Mouse (Mus musculus) urinary bladder, adult 18-20 months (tissue): Measurements from ENCODE around the gene Jak1.

Experiments used
- DNase-seq, 2 experiments: peaks; one replicate each; pipeline ENCODE4 v3.0.0; 2022; ENCODE audit warnings: low spot score in 2 of 2, mixed read lengths in 2 of 2

The Jak1 gene

GRCm38 (mm10) chr4:101239313-101240162 lies 25.5 kb downstream of the Jak1 start:
- DNase-seq = no peak

DNA sequence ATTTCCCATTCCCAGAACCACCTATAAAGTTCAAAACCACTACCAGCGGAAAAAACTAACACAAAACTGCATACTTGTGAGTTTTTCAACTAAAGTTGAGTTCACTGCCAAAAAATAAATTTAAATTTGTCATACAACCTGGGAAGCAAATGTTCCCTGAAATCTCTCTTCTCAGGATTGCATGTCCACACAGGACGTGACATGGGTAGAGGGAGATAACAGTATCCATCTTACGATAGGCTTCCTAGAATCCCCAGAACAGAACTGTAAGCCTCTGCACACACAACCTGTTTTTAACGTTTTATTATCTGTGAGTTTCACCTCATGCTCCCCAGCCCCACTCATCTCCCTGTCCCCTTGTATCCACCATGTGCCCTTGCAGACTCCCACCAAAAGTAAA lies 26.5 kb downstream of the Jak1 start:
- no peak for DNase-seq

DNA sequence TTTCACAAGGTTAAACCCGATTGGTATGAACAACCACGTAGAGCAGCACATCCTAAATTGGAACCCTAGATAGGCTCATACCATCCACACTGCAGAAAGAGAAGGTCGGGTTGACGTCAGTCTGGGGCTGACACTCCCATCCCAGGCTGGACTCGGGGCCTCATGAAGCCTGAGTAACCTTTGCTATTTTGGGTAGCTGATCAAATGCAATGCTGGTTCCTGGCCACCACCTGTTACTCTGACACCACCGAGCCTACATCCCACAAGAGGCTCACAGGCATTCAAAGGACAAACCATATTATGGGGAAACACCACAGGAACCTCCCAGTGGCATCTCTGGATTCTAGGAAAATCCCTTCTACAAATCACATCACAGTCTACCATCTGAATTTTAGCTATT lies 28.3 kb downstream of the Jak1 start:
- DNase-seq = no peak

DNA sequence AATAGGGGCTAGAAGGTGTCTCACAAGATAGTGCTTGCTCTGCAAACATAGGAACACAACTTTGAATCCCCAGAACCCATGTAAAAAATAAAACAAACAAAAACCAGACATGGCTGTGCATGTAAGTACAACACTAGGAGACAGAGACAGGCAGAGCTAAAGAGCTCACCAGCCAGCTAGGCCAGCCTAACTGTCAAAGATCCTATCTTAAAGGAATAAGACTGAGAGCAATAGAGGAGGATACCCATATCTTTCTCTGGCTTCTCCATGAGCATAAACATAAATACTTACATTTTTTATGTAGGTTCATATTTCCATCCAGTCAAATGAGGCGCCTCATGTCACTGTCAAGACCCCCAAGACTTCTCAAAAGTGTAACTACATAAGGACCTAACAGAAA lies 29.1 kb downstream of the Jak1 start:
- DNase-seq = no peak

- DNase-seq = no peak
These were observed 30.3 kb downstream of the Jak1 start for GRCm38 (mm10) chr4:101234753-101235152.

DNA sequence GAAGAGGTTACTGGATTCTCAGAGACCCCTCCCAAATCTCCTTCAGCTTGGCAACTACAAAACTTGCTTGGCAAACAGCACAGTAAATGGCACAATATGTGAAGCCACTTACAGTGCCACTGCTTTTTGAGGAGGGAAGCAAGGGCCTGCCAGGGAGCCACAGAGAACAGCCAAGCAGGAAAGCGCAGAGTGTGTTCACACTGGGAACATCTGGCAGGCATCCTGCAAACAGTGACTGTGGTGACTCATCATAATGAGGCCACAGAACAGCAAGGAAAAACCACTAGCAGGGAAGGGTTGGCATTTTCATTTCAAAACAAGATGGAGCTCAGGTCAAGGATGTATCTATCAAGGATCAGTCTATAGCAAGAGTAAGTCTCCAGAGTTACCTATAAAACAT lies 30.8 kb downstream of the Jak1 start:
- DNase-seq = peak in 1 of 2 experiments; percentile 61

DNA sequence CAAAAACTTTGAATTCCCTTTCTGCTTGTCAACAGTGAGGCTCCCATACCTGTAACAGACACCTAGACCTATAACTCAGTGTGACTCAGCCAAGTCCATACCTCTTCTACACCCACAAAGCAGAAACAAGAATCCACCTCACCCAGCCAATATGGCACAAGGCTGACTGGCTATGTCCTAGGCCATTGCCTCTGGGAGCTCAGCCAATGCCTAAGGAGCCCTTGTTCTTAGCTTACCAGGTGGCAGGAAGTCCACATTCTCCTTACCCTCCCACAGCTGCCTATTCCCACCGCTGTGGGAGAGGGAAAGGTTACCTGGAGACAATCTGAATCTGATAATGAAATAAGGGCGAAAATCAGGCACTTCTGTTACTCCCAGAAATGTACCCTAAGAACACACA lies 34.5 kb downstream of the Jak1 start:
- no peak for DNase-seq

DNA sequence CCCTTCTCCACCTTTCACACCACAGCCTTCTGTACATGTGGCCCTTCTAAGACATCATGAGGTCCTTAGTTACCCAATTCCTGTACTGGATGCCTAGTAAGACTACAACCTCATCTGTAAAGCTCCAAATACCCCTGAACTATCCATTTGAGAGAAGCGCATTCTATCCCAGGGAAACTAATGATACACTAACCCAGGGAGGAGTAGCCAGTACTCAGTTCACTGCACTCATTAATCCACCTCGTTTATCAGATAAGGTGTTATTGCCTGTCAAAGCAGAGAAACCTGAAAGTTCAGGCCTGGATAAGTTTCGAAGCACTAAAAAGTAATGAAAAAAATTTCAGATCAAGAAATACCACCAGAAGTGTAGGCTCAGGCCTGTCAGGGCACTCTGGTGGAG lies 37.7 kb downstream of the Jak1 start:
- DNase-seq = no peak

DNA sequence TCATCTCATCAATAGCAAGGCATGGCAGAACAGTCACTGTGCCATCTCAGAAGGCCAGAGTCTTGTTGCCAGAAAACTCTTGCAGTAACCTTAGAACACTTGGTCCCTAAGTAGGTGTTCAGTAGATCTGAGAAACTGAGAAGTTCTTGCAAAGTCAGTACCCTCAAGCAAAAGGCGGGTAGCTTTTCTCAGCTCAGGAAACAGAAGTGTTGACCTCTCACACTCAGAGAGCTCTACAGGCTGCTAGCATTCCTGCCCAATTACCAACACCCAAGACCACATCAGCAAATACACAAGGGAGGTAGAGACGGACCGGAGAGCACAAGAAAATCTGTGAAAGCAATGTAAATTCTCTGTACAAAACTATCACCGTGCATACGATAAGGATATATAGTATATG lies 39.1 kb downstream of the Jak1 start:
- no peak for DNase-seq

GRCm38 (mm10) chr4:101220946-101221345 lies 44.1 kb downstream of the Jak1 start:
- no peak for DNase-seq

DNA sequence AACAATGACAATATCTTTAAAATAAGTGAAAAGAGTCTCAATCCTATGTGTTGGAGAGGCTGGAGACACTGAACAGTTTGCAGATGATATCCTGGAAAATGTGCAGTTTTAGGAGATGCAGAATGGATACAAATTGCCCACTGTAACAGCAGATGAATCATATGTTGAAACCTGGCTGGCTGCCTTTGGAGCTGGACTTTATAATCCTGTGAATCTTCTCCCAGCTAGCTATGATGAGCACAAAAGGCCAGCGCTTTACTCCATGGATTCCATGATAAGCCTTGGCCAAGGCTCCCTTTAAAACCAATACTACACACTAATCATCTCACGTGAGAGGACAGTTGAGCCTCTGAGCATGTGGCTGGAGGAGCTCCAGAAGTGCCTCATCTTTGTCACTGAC lies 45.2 kb downstream of the Jak1 start:
- no peak for DNase-seq

- DNase-seq = no peak
These were observed 48.0 kb downstream of the Jak1 start for GRCm38 (mm10) chr4:101217026-101217540.

DNA sequence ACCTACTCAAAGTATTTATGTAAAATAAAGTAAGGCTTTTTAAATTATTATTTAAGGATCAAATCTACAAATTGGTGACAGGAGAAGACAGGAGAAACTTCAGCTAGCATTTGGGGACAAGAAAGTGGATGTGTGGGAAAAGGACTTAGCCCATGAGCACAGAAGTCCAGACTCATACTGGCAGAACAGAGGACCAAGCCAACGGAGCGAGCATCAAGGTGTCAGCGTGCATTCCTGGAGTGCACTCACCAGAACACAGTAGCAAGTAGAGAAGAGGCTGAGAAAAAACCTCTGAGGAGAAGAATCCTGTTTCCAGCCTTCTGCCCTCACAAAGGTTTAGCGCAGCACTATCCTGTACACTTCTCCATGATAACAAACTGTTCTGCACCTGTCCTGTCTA lies 48.8 kb downstream of the Jak1 start:
- DNase-seq = no peak

- DNase-seq = no peak
These were observed 51.6 kb downstream of the Jak1 start for GRCm38 (mm10) chr4:101213477-101213876.

- no peak for DNase-seq
These were observed 57.6 kb downstream of the Jak1 start for GRCm38 (mm10) chr4:101207492-101207891.

- DNase-seq = no peak
These were observed 61.6 kb downstream of the Jak1 start for GRCm38 (mm10) chr4:101203518-101203917.

DNA sequence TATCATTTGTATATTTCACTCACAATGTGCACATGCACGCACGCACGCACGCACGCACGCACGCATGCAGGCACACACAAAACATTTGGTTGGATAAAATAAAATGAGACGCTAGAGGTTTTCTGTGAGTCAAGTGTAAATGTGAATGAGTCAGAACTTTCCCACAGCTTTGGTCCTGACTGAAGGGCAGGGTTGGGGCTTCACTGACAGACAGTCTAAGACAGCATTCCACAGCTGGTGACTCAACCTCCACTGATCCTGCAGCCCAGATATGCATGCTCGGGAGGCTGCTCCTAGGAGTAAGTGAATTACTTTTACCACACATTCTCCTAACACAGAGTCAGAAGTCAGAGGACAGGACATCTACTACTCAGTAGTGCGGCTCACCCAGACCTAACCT lies 62.5 kb downstream of the Jak1 start:
- DNase-seq = peak; percentile 21 to 45

- no peak for DNase-seq
These were observed 65.5 kb downstream of the Jak1 start for GRCm38 (mm10) chr4:101199433-101200081.

- DNase-seq = peak in 1 of 2 experiments; percentile 36
These were observed 66.7 kb downstream of the Jak1 start for GRCm38 (mm10) chr4:101198333-101198732.

- DNase-seq = no peak
These were observed 67.5 kb downstream of the Jak1 start for GRCm38 (mm10) chr4:101197421-101198170.

DNA sequence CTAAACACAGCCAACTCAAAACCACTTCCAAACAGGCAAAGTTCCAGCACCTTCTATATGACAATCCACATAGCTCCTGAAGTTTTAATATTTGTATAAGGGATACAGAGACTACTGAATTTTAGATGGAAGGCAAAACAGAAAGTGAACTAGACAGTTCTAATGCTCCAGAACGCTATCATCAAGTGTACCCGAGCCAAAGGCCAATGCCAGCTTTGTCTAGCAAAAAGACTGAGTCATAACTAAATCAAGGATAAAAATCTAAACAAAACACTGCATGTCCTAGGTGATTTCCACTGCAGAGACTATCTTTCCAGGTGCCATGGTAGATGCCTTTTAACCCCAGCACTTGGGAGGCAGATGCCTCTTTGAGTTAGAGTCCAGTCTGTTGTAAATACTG lies 68.7 kb downstream of the Jak1 start:
- no peak for DNase-seq

DNA sequence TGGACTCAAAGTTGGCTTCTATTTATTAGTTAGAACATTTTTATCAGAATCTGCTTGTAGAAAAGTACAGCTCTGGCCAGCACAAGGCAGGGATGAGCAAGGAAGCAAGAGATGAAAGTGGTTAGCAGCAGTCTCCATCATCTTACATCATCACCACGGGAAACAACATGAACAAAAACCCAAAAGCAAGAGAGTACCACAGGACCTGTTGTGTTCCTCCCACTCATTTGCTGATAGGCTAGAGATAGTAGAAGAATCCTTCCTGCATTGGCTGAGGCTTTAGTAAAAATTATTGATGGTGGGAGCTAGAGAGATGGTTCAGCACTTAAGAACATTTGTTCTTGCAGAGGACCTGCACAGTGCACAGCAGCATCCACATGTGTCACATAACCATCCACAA lies 70.9 kb downstream of the Jak1 start:
- no peak for DNase-seq
